Mouse (Mus musculus): ENCODE results near the gene Ranbp9. TPM values are rescaled to one million over a fixed set of nuclear protein-coding genes. Genes with fewer than 3 reads are reported as not detected.

The Ranbp9 gene
- polyA plus RNA-seq, 1 experiment from 2014 or later, result 12.4 TPM

DNA sequence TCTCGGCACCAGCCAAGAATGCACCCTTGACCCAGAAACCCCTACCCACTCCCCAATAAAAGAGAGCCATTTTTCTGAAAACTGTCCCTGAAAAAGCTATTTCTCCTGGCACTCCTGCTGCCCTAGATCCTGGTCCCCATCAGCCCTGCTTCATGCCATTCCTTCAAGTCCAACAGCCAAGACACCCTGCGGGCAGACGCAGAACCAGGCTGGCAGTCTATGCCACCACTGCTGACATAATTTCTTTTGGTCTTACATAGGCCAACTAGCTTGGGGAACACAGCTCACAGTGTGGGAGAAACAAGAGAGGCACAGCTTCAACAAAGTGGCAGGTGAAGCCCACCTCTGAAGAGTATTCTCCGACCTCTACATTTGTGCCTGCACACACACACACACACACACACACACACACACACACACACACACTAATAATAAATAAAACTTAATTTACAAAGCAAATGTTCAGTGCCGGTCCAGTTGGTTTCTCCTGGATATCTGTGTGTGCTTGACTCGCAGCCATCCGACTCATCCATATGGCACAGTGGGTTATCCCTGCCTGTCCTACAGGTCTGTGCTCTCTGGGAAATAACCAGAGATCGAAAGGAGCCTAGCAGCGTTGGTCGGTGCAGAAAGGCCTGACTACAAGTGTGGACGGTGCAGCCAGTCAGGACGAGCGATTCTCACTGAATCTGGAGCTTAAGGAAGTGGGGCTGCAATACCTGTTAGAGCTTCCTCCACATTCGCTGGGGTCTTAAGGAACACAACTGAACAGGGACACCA is 124.5 kb downstream of the Ranbp9 start:
- DNase-seq (ENCODE audit: low spot score), result no peak
- Histone ChIP-seq H3K27me3 (replicated peaks; ENCODE audit: insufficient read depth, low read length) (no peaks in the 10 kb centered on the region), H3K27ac (ENCODE audit: low read length) (no peak overlapping the region), H3K9me3 (ENCODE audit: low read length) (no peaks in the 10 kb centered on the region), H3K4me3 (ENCODE audit: low read depth, low read length) (no peak overlapping the region), H3K36me3 (ENCODE audit: insufficient read depth, low read length) (no peaks in the 10 kb centered on the region), H3K4me2 (replicated peaks; ENCODE audit: low read depth, low read length) (no peak overlapping the region), H3K9ac (replicated peaks; ENCODE audit: low read depth) (no peak overlapping the region), H3K4me1 (ENCODE audit: insufficient read depth, low read depth, low read length) (no peaks in the 10 kb centered on the region)
- ATAC-seq, result no peak
- 87% methylated on average over 14 of the region's 14 CpGs for WGBS
- TF ChIP-seq CTCF (IDR thresholded peaks at IDR 0.05), result no peak
- no peak for TF ChIP-seq EP300 (IDR thresholded peaks at IDR 0.05)

DNA sequence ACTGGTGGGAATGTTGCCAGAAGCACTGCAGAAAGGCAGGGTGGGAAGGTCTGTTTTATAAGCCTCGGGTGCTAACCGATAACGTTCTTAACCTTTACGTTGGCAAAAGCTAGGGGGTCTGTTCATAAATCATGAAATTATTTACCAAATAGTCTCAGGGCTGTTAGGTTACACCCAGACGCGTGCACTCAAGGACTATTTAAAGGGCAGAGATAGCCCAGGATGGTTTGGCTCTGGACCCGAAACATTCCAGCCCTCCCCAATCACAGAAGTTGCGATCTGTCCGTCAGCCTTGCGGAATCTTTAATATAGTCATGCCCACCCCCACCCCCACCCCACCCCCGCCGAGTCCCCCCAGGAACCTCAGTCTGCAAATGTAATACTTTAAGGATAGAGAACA is 126.7 kb downstream of the Ranbp9 start:
- DNase-seq (ENCODE audit: low spot score) (peak; percentile 24), ATAC-seq (no peak)
- Histone ChIP-seq H3K4me2 (replicated peaks; ENCODE audit: low read depth, low read length) (no peak overlapping the region), H3K9ac (replicated peaks; ENCODE audit: low read depth) (no peak overlapping the region), H3K4me3 (ENCODE audit: low read depth, low read length) (no peak overlapping the region), H3K27ac (ENCODE audit: low read length) (no peak overlapping the region), H3K27me3 (replicated peaks; ENCODE audit: insufficient read depth, low read length) (no peaks in the 10 kb centered on the region), H3K36me3 (ENCODE audit: insufficient read depth, low read length) (no peaks in the 10 kb centered on the region), H3K9me3 (ENCODE audit: low read length) (no peaks in the 10 kb centered on the region), H3K4me1 (ENCODE audit: insufficient read depth, low read depth, low read length) (no peaks in the 10 kb centered on the region)
- no peak for TF ChIP-seq CTCF (IDR thresholded peaks at IDR 0.05)
- TF ChIP-seq EP300 (IDR thresholded peaks at IDR 0.05), result no peak
- WGBS, result 44% methylated on average over 12 of the region's 12 CpGs

DNA sequence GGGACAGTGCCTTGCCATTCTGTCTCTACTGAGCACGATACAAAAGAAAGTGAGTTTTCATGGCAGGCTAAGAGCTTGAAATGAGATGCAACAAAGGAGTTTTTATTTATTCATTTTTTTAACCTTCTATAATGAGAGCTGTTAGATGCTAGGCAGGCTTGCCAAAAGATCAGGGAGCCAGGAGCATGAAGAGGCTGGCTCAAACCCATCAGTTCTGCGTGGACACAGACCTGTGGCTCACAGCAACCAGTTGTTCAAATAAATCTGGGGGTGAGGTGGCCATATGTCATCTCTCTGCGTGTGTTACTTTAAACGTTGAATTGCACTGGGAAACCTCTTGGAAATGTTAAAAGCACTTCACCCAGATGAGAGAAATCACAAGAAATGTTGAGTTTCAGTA is 127.7 kb downstream of the Ranbp9 start:
- H3K36me3 ChIP-seq (ENCODE audit: insufficient read depth, low read length), result no peaks in the 10 kb centered on the region
- no peak overlapping the region for H3K4me3 ChIP-seq (ENCODE audit: low read depth, low read length)
- H3K4me1 ChIP-seq (ENCODE audit: insufficient read depth, low read depth, low read length), result no peaks in the 10 kb centered on the region
- H3K9me3 ChIP-seq (ENCODE audit: low read length), result no peaks in the 10 kb centered on the region
- DNase-seq (ENCODE audit: low spot score) (no peak), ATAC-seq (no peak)
- H3K27ac ChIP-seq (ENCODE audit: low read length), result no peak overlapping the region
- 45% methylated on average over 4 of the region's 4 CpGs for WGBS
- H3K4me2 ChIP-seq (replicated peaks; ENCODE audit: low read depth, low read length), result no peak overlapping the region
- H3K27me3 ChIP-seq (replicated peaks; ENCODE audit: insufficient read depth, low read length), result no peaks in the 10 kb centered on the region
- no peak for TF ChIP-seq EP300 (IDR thresholded peaks at IDR 0.05)
- no peak for TF ChIP-seq CTCF (IDR thresholded peaks at IDR 0.05)
- H3K9ac ChIP-seq (replicated peaks; ENCODE audit: low read depth), result no peak overlapping the region

Other genes starting within 250 kb of the Ranbp9 start
- 1.6 and 2.0 TPM in 2 replicates for gene Gfod1, start 177.1 kb downstream of the Ranbp9 start, polyA plus RNA-seq (2015; fragmentation: Nextera tagmentation; extraction: Ambion mirVana)
- 11.9 and 15.6 TPM in 2 replicates for gene Sirt5, start 115.8 kb downstream of the Ranbp9 start, polyA plus RNA-seq (2015; fragmentation: Nextera tagmentation; extraction: Ambion mirVana)
- 95.7 and 98.8 TPM in 2 replicates for gene Nol7, start 82.9 kb downstream of the Ranbp9 start, polyA plus RNA-seq (2015; fragmentation: Nextera tagmentation; extraction: Ambion mirVana)
- 20.0 and 21.0 TPM in 2 replicates for gene Mcur1, start 78.9 kb upstream of the Ranbp9 start, polyA plus RNA-seq (2015; fragmentation: Nextera tagmentation; extraction: Ambion mirVana)
- gene Rnf182, start 134.4 kb upstream of the Ranbp9 start, polyA plus RNA-seq (2015; fragmentation: Nextera tagmentation; extraction: Ambion mirVana), result 0.37 and 0.63 TPM in 2 replicates